Mouse (Mus musculus) lung, postnatal 0 days (tissue): ENCODE measurements around the gene Pou2f1. TPM values are rescaled to one million over a fixed set of nuclear protein-coding genes. Genes with fewer than 3 reads are reported as not detected.

ENCODE experiments used
- ATAC-seq: fragments of 200-750 bp; cut with Nextera tagmentation; 2 replicates; pipeline ENCODE4 v1.8.0; 2017; ENCODE audit warnings: moderate library complexity
- DNase-seq: peaks from one replicate; pipeline ENCODE4 v3.0.0-alpha.2; 2016; ENCODE audit warnings: low spot score
- H3K27ac ChIP-seq: fragments of 300-500 bp; sonication (generic); 2 replicates; pipeline ENCODE4 v1.5.1; 2014; ENCODE audit warnings: antibody characterized with exemption, mild to moderate bottlenecking, low read length, mixed read lengths
- H3K27me3 ChIP-seq: fragments of 300-500 bp; sonication (generic); replicated peaks from 2 replicates; pipeline ENCODE4 v1.6.1; 2014; ENCODE audit warnings: low read length, mixed read lengths; ENCODE audit not compliant: insufficient read depth
- H3K36me3 ChIP-seq: fragments of 300-500 bp; sonication (generic); 2 replicates; pipeline ENCODE4 v1.6.1; 2014; ENCODE audit warnings: low read length, mixed read lengths; ENCODE audit not compliant: insufficient read depth
- H3K4me1 ChIP-seq: fragments of 300-500 bp; sonication (generic); 2 replicates; pipeline ENCODE4 v1.6.1; 2014; ENCODE audit warnings: antibody characterized with exemption, low read depth, low read length, mixed read lengths; ENCODE audit not compliant: insufficient read depth
- H3K4me2 ChIP-seq: fragments of 300-500 bp; sonication (generic); replicated peaks from 2 replicates; pipeline ENCODE4 v1.6.1; 2014; ENCODE audit warnings: low read depth, mild to moderate bottlenecking, low read length, moderate library complexity, mixed read lengths
- H3K4me3 ChIP-seq: fragments of 300-500 bp; sonication (generic); 2 replicates; pipeline ENCODE4 v1.5.1; 2014; ENCODE audit warnings: low read depth, low read length
- H3K9ac ChIP-seq: fragments of 300-500 bp; sonication (generic); replicated peaks from 2 replicates; pipeline ENCODE4 v1.6.1; 2014; ENCODE audit warnings: low read depth, mild to moderate bottlenecking
- H3K9me3 ChIP-seq: fragments of 300-500 bp; sonication (generic); 2 replicates; pipeline ENCODE4 v1.6.1; 2016; ENCODE audit warnings: low read length, mixed read lengths
- CTCF ChIP-seq: IDR thresholded peaks from 2 replicates; pipeline ENCODE4 v1.5.1; 2016; ENCODE audit warnings: antibody characterized with exemption, mild to moderate bottlenecking
- EP300 ChIP-seq: IDR thresholded peaks from 2 replicates; pipeline ENCODE4 v1.6.1; 2016; ENCODE audit warnings: antibody characterized with exemption, mild to moderate bottlenecking, control low read depth
- WGBS: fragments of 180-500 bp; shearing (Covaris S2); extraction: QIAGEN DNeasy Blood & Tissue Kit; methylation state at CpG from one replicate; pipeline ENCODE4 v1.1.7; 2014; 5-methylcytosine and 5-hydroxymethylcytosine counted together
- polyA plus RNA-seq: library from polyadenylated mRNA; unstranded; fragments of >200 nt; fragmentation: Nextera tagmentation; extraction: Ambion mirVana; gene quantifications from 2 replicates; pipeline ENCODE4 v1.2.1, GENCODE M21; 2015

The Pou2f1 gene
- polyA plus RNA-seq, 1 experiment from 2014 or later: 7.9 TPM

GRCm38 (mm10) chr1:166031673-166032547 is 29.4 kb upstream of the Pou2f1 start:
- Histone ChIP-seq H3K9ac (no peak overlapping the region), H3K9me3 (no peaks in the 10 kb centered on the region), H3K4me2 (no peak overlapping the region), H3K4me3 (no peak overlapping the region), H3K4me1 (no peaks in the 10 kb centered on the region), H3K27me3 (no peaks in the 10 kb centered on the region), H3K27ac (no peak overlapping the region), H3K36me3 (no peaks in the 10 kb centered on the region)
- ATAC-seq: no peak
- DNase-seq: no peak
- 28% methylated on average over 7 of the region's 7 CpGs for WGBS
- TF ChIP-seq EP300 (no peak), CTCF (no peak)

GRCm38 (mm10) chr1:166023981-166024380 is 21.5 kb upstream of the Pou2f1 start:
- Histone ChIP-seq H3K4me1 (no peaks in the 10 kb centered on the region), H3K36me3 (no peaks in the 10 kb centered on the region), H3K9me3 (no peaks in the 10 kb centered on the region), H3K27me3 (no peaks in the 10 kb centered on the region), H3K9ac (no peak overlapping the region), H3K4me3 (no peak overlapping the region), H3K27ac (no peak overlapping the region), H3K4me2 (no peak overlapping the region)
- DNase-seq: no peak
- TF ChIP-seq EP300 (no peak), CTCF (no peak)
- no peak for ATAC-seq
- WGBS: 37% methylated on average over 4 of the region's 4 CpGs

- Histone ChIP-seq H3K4me1 (no peaks in the 10 kb centered on the region), H3K36me3 (no peaks in the 10 kb centered on the region), H3K27me3 (no peaks in the 10 kb centered on the region), H3K9me3 (no peaks in the 10 kb centered on the region), H3K27ac (no peak overlapping the region), H3K4me2 (no peak overlapping the region), H3K9ac (no peak overlapping the region), H3K4me3 (no peak overlapping the region)
- TF ChIP-seq EP300 (no peak), CTCF (no peak)
- 80% methylated on average over 4 of the region's 4 CpGs for WGBS
- no peak for DNase-seq
- ATAC-seq: no peak
Observed at GRCm38 (mm10) chr1:166017203-166017602, 14.7 kb upstream of the Pou2f1 start.

- no peak for DNase-seq
- no peaks in the 10 kb centered on the region for H3K9me3 ChIP-seq
- H3K36me3 ChIP-seq: no peaks in the 10 kb centered on the region
- 34% methylated on average over 4 of the region's 4 CpGs for WGBS
- H3K4me1 ChIP-seq: no peaks in the 10 kb centered on the region
- no peaks in the 10 kb centered on the region for H3K27me3 ChIP-seq
- TF ChIP-seq CTCF: no peak
- no peak overlapping the region for H3K4me2 ChIP-seq
- H3K27ac ChIP-seq: no peak overlapping the region
- no peak for ATAC-seq
- H3K4me3 ChIP-seq: no peak overlapping the region
- H3K9ac ChIP-seq: no peak overlapping the region
Observed at GRCm38 (mm10) chr1:166016306-166016705, 13.8 kb upstream of the Pou2f1 start.

- TF ChIP-seq EP300 (no peak), CTCF (no peak)
- Histone ChIP-seq H3K9me3 (no peaks in the 10 kb centered on the region), H3K27me3 (no peaks in the 10 kb centered on the region), H3K9ac (no peak overlapping the region), H3K27ac (no peak overlapping the region), H3K4me3 (no peak overlapping the region), H3K4me1 (no peaks in the 10 kb centered on the region), H3K4me2 (no peak overlapping the region), H3K36me3 (no peaks in the 10 kb centered on the region)
- ATAC-seq (no peak), DNase-seq (no peak)
- 45% methylated on average over 5 of the region's 5 CpGs for WGBS
Observed at GRCm38 (mm10) chr1:166014530-166014929, 12.1 kb upstream of the Pou2f1 start.

- no peaks in the 10 kb centered on the region for H3K27me3 ChIP-seq
- 88% methylated on average over 1 of the region's 1 CpGs for WGBS
- TF ChIP-seq EP300 (no peak), CTCF (no peak)
- H3K4me1 ChIP-seq: no peaks in the 10 kb centered on the region
- DNase-seq (no peak), ATAC-seq (no peak)
- no peak overlapping the region for H3K9ac ChIP-seq
- H3K27ac ChIP-seq: no peak overlapping the region
- H3K4me2 ChIP-seq: no peak overlapping the region
- H3K4me3 ChIP-seq: no peak overlapping the region
- H3K36me3 ChIP-seq: no peaks in the 10 kb centered on the region
- H3K9me3 ChIP-seq: no peaks in the 10 kb centered on the region
Observed at GRCm38 (mm10) chr1:166010106-166010505, 7.6 kb upstream of the Pou2f1 start.
